Mouse (Mus musculus): ENCODE measurements around the gene Napsa.

DNA sequence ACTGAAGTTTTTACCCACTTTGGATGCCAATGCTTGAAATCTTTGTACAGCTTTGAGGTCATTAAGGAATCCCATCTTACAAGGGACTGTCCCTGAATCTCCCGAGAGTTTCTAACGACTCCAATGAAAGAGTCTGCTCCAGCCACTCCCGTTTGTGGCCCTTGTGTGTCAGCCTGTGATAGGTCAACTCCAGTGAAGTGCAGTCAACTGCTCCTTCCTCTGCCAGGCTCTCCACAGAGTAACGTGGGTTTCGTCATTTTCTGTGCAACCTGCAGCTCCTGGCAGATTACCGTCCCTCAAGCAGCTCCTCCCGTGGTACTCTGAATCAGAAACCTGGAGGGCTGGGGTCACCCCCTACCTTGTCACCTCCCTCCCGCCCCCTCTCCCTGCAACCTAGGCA lies 8.9 kb upstream of the Napsa start:
- TF ChIP-seq CTCF (IDR thresholded peaks at IDR 0.05; ENCODE audit: low read depth, low read length), result no peak
- no peak for TF ChIP-seq GATA1 (IDR thresholded peaks at IDR 0.05; ENCODE audit: borderline replicate concordance, low read length)
- no peak for TF ChIP-seq POLR2AphosphoS5 (IDR thresholded peaks at IDR 0.05; ENCODE audit: insufficient replicate concordance, low read depth, low read length)
- no peak for TF ChIP-seq TAL1 (conservative IDR thresholded peaks at IDR 0.05; ENCODE audit: low read depth, low read length)
- no peak for TF ChIP-seq GATA2 (IDR thresholded peaks at IDR 0.05; ENCODE audit: borderline replicate concordance, low read depth, low read length)
